8 mouse cellular contexts compared by ENCODE assay signal in genomic region chr2:9877966-9878563, GRCm38 (mm10). TPM values are rescaled to one million over a fixed set of nuclear protein-coding genes. Genes with fewer than 3 reads are reported as not detected.
DNase-seq lines count a peak whose midpoint lies in the region; ATAC-seq and TF ChIP-seq lines count a peak whose summit lies in the region.

No protein-coding gene starts in this region.

- H3K4me2 ChIP-seq in hindbrain, embryonic 16.5 days (ENCODE audit: low read length), result peak overlapping the region; percentile 84
- H3K4me2 ChIP-seq in myocyte (ENCODE audit: low read depth), result peak overlapping the region; percentile 84

- peak overlapping the region; percentile 46 for H3K4me3 ChIP-seq in hindbrain, embryonic 16.5 days (ENCODE audit: low read length)
- H3K4me3 ChIP-seq in myocyte, result peak overlapping the region; percentile 74

- no peaks in the 10 kb centered on the region for H3K36me3 ChIP-seq in hindbrain, embryonic 16.5 days (ENCODE audit: control insufficient read depth, insufficient read depth, low read length)
- peaks cover 8% of the 10 kb centered on the region for H3K36me3 ChIP-seq in myocyte (ENCODE audit: control insufficient read depth, insufficient read depth)

- ATAC-seq in activated CD4-positive, CD25-positive, alpha-beta regulatory T cell, adult 4 months, result peak; percentile 3
- no peak for ATAC-seq in hindbrain, embryonic 16.5 days

- H3K9ac ChIP-seq in hindbrain, embryonic 16.5 days (ENCODE audit: low read depth, low read length), result no peak overlapping the region

- no peak overlapping the region for H3K27ac ChIP-seq in hindbrain, embryonic 16.5 days (ENCODE audit: low read depth, low read length)

- H3K9me3 ChIP-seq in hindbrain, embryonic 16.5 days (ENCODE audit: control insufficient read depth, low read length), result no peaks in the 10 kb centered on the region

- no peak for TF ChIP-seq POLR2A in myocyte (IDR thresholded peaks at IDR 0.05; ENCODE audit: insufficient read length, low read depth)

- H3K79me2 ChIP-seq in myocyte (ENCODE audit: control insufficient read depth, insufficient read depth), result peaks cover 8% of the 10 kb centered on the region

- H3K27me3 ChIP-seq in hindbrain, embryonic 16.5 days (replicated peaks; ENCODE audit: control insufficient read depth, insufficient read depth, low read length), result peaks cover 46% of the 10 kb centered on the region
- H3K27me3 ChIP-seq in myocyte (ENCODE audit: control insufficient read depth, insufficient read depth, insufficient read length), result no peaks in the 10 kb centered on the region

- WGBS in hindbrain, embryonic 16.5 days, result 2% methylated on average over 19 of the region's 19 CpGs

- H3K4me1 ChIP-seq in hindbrain, embryonic 16.5 days (ENCODE audit: control insufficient read depth, insufficient read depth, low read depth, low read length), result peaks cover 11% of the 10 kb centered on the region; the same call in 1 of the 2 replicates

- H3ac ChIP-seq in myocyte (ENCODE audit: control insufficient read depth, insufficient read length), result peak overlapping the region; percentile 20

- DNase-seq in kidney, adult 18-20 months, result peak; percentile 36
- no peak for DNase-seq in kidney, postnatal 36 days
- DNase-seq in layer of hippocampus, adult 18-20 months (ENCODE audit: low spot score in 2 of 2), result no peak
- no peak for DNase-seq in frontal cortex, adult 2 months (ENCODE audit: extremely low spot score in 1 of 2, low spot score in 1 of 2)
- DNase-seq in lung, postnatal 10 days, result no peak

TF ChIP-seq in myocyte, 11 proteins besides CTCF, POLR2A, EP300 and RAD21:
- TF ChIP-seq MAX (IDR thresholded peaks at IDR 0.05; ENCODE audit: low read depth) (no peak), SRF (IDR thresholded peaks at IDR 0.05; ENCODE audit: control insufficient read depth, insufficient read length, low read depth) (no peak), MYOD1 (IDR thresholded peaks at IDR 0.05; ENCODE audit: control insufficient read depth in 1 of 3, insufficient read length in 2 of 3, low read depth in 2 of 3) (no peak), TCF12 (IDR thresholded peaks at IDR 0.05; ENCODE audit: insufficient read depth, poor library complexity, severe bottlenecking) (no peak)

RNA-seq across cellular contexts. Expression of gene 4930412O13Rik, which starts 3.0 kb away (rescaled TPM):
- polyA plus RNA-seq in activated CD4-positive, CD25-positive, alpha-beta regulatory T cell, adult 4 months (2017; shearing (Covaris generic)), result under 1 TPM in 1 of 2 experiments, not detected in 1; 0.87 TPM
- 0.28 and 0.47 TPM in 2 replicates for polyA plus RNA-seq in hindbrain, embryonic 16.5 days (2015; fragmentation: Nextera tagmentation; extraction: Ambion mirVana)
- polyA plus RNA-seq in myocyte (2012; fragmentation: generic; extraction: Trizol), result not detected
- total RNA-seq in layer of hippocampus, adult 18-20 months (2021), result not detected
- not detected in 2 replicates for polyA plus RNA-seq in frontal cortex, adult 2 months (2012; rRNA removed)

RNA-seq across cellular contexts. Expression of gene 9230102O04Rik, which starts 11.3 kb away (rescaled TPM):
- polyA plus RNA-seq in activated CD4-positive, CD25-positive, alpha-beta regulatory T cell, adult 4 months (2017; shearing (Covaris generic)), result 1 to 10 TPM in 1 of 2 experiments, not detected in 1; 2.0 TPM
- polyA plus RNA-seq in hindbrain, embryonic 16.5 days (2015; fragmentation: Nextera tagmentation; extraction: Ambion mirVana), result 0.35 and 1.1 TPM in 2 replicates
- not detected for polyA plus RNA-seq in myocyte (2012; fragmentation: generic; extraction: Trizol)
- total RNA-seq in layer of hippocampus, adult 18-20 months (2021), result not detected
- polyA plus RNA-seq in frontal cortex, adult 2 months (2012; rRNA removed), result not detected in 2 replicates

RNA-seq across cellular contexts. Expression of gene Gata3, which starts 11.8 kb away (rescaled TPM):
- 100 to 1,000 TPM; 120 to 138 TPM for polyA plus RNA-seq in activated CD4-positive, CD25-positive, alpha-beta regulatory T cell, adult 4 months (2017; shearing (Covaris generic))
- polyA plus RNA-seq in hindbrain, embryonic 16.5 days (2015; fragmentation: Nextera tagmentation; extraction: Ambion mirVana), result 27.2 and 33.8 TPM in 2 replicates
- polyA plus RNA-seq in myocyte (2012; fragmentation: generic; extraction: Trizol), result 3.7 TPM
- not detected for total RNA-seq in layer of hippocampus, adult 18-20 months (2021)
- 0.19 TPM in 1 of 2 replicates, not detected in the other for polyA plus RNA-seq in frontal cortex, adult 2 months (2012; rRNA removed)
